Mouse (Mus musculus) hindbrain, embryonic 11.5 days (tissue): ENCODE results near the gene Rasgrp2. TPM values are rescaled to one million over a fixed set of nuclear protein-coding genes. Genes with fewer than 3 reads are reported as not detected.

Experiments used
- ATAC-seq: fragments of 200-750 bp; cut with Nextera tagmentation; 2 replicates; pipeline ENCODE4 v1.8.0; 2017; ENCODE audit warnings: mild to moderate bottlenecking, moderate TSS enrichment, moderate library complexity; ENCODE audit not compliant: low FRiP score
- DNase-seq: peaks from one replicate; pipeline ENCODE4 v3.0.0-alpha.2; 2015; ENCODE audit warnings: low spot score
- H3K27ac ChIP-seq: fragments of 300-500 bp; sonication (generic); 2 replicates; pipeline ENCODE4 v1.5.1; 2014; ENCODE audit warnings: mild to moderate bottlenecking, low read depth, low read length
- H3K27me3 ChIP-seq: fragments of 300-500 bp; sonication (generic); 2 replicates; pipeline ENCODE4 v1.6.1; 2014; ENCODE audit warnings: mild to moderate bottlenecking, low read length, moderate library complexity, mixed read lengths; ENCODE audit not compliant: control insufficient read depth, insufficient read depth
- H3K36me3 ChIP-seq: fragments of 300-500 bp; sonication (generic); 2 replicates; pipeline ENCODE4 v1.6.1; 2014; ENCODE audit warnings: mild to moderate bottlenecking, low read length, moderate library complexity, mixed read lengths; ENCODE audit not compliant: control insufficient read depth, insufficient read depth
- H3K4me1 ChIP-seq: fragments of 300-500 bp; sonication (generic); replicated peaks from 2 replicates; pipeline ENCODE4 v1.6.1; 2014; ENCODE audit warnings: low read length, mixed read lengths; ENCODE audit not compliant: control insufficient read depth, insufficient read depth
- H3K4me2 ChIP-seq: fragments of 300-500 bp; sonication (generic); replicated peaks from 2 replicates; pipeline ENCODE4 v1.6.1; 2014; ENCODE audit warnings: mild to moderate bottlenecking, low read depth, low read length
- H3K4me3 ChIP-seq: fragments of 300-500 bp; sonication (generic); 2 replicates; pipeline ENCODE4 v1.5.1; 2014; ENCODE audit warnings: low read depth, low read length
- H3K9ac ChIP-seq: fragments of 300-500 bp; sonication (generic); 2 replicates; pipeline ENCODE4 v1.6.1; 2014; ENCODE audit warnings: low read depth, low read length
- H3K9me3 ChIP-seq: fragments of 300-500 bp; sonication (generic); 2 replicates; pipeline ENCODE4 v1.6.1; 2016; ENCODE audit warnings: low read length; ENCODE audit not compliant: control insufficient read depth
- WGBS: fragments of 180-500 bp; shearing (Covaris S2); extraction: QIAGEN DNeasy Blood & Tissue Kit; methylation state at CpG from one replicate; pipeline ENCODE4 v1.1.7; 2014; 5-methylcytosine and 5-hydroxymethylcytosine counted together
- polyA plus RNA-seq: library from polyadenylated mRNA; unstranded; fragments of >200 nt; fragmentation: Nextera tagmentation; extraction: Ambion mirVana; gene quantifications from 2 replicates; pipeline ENCODE4 v1.2.1, GENCODE M21; 2014

Gene Rasgrp2
- polyA plus RNA-seq, 1 experiment from 2014 or later = 16.0 TPM

DNA sequence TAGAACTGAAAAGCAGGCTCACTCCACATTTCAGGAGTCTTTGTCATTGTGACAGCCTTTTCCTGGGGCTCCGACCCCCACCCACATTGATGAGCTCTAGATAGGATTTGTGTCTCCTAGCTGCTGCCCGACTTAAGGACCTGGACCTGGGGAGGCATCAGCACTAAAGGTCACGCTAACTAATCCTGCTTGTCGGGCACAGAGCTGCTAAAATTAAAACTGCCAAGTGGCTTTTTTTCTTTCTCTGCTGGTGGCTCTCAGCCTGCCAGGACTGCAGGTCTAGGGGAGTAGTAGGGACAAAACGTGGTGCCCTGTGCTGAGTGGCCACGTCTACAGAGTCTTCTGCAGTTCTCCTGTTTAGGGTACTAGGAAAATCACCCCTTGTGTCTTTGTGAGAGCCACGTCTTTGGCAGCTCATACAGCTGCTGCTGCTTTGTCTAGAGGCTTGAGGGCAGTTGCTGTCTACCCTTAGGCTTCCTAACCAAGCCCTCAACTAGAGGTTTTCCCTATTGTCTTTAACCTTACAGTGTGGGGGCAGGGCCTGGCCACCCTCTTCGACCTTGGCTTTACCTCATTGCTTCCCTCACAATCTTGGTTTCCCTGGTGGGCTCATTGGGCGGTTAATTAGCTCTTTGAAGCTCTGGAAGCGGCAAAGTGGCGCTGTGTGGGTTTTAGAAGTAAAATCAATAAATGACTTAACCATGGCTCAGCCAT lies 21.7 kb upstream of the Rasgrp2 start:
- H3K4me1 ChIP-seq = no peaks in the 10 kb centered on the region
- H3K27ac ChIP-seq = peak overlapping the region; percentile 58
- no peaks in the 10 kb centered on the region for H3K27me3 ChIP-seq
- H3K36me3 ChIP-seq = peaks cover 38% of the 10 kb centered on the region
- 54% methylated on average over 11 of the region's 11 CpGs for WGBS
- H3K9ac ChIP-seq = no peak overlapping the region
- ATAC-seq = no peak
- H3K4me2 ChIP-seq = no peak overlapping the region
- DNase-seq = peak; percentile 25
- no peak overlapping the region for H3K4me3 ChIP-seq
- H3K9me3 ChIP-seq = no peaks in the 10 kb centered on the region

DNA sequence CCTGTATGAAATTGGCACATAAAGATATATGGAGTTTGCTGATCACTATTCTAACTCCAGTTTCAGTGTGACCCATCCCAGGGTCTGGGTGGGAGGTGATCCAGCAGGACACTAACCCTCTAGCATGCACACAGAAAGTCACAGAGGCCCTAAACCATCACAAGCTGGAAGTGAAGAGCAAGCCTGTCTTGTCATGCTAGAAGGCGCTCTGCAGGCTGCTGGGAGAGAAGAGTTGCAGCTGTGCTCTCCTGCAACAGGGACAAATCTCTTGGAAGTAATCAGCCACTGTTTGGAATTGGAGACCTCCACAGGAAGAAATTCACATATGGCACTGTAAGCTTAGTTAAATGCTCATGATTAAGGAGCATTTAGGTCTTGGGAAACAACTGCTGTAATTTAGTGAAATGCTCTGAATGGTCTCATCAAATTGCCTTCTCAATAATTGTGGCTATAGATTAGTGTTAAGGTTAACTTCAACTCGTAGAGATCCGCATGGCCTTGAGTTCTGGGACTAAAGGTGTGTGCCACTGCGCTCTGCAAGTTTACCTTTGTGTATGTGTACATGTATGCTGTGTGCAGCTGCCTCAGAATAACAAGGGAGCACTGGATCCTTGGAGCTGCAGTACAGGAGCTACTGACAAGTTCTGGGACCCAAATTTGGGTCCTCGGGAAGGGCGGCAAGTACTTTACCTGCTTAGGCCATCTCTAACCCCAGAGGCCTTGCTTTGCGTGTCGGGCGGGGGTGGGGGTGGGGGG lies 18.6 kb upstream of the Rasgrp2 start:
- DNase-seq = no peak
- Histone ChIP-seq H3K4me1 (peaks cover 2% of the 10 kb centered on the region; the same call in 1 of the 2 replicates), H3K9ac (no peak overlapping the region), H3K27ac (no peak overlapping the region), H3K9me3 (no peaks in the 10 kb centered on the region), H3K27me3 (no peaks in the 10 kb centered on the region), H3K4me3 (no peak overlapping the region), H3K36me3 (peaks cover 16% of the 10 kb centered on the region), H3K4me2 (no peak overlapping the region)
- no peak for ATAC-seq
- WGBS = 96% methylated on average over 9 of the region's 9 CpGs

DNA sequence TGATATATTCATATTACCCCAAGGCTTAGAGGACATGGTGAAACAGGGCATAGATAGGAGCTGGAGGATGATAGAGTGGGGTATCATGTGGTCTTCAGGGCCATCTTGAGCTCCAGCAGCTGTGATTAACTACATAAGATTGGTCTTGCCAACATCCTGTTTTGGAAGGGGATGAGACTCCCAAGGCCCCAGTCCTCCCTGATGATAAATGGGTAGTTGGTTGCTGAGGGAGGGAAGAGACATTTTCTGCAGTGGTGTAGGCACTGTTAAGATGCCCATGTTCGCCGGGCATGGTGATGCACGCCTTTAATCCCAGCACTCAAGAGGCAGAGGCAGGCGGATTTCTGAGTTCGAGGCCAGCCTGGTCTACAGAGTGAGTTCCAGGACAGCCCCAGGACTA lies 17.9 kb upstream of the Rasgrp2 start:
- 93% methylated on average over 5 of the region's 5 CpGs for whole genome bisulfite sequencing
- Histone ChIP-seq H3K4me3 (no peak overlapping the region), H3K9ac (no peak overlapping the region), H3K4me1 (peaks cover 2% of the 10 kb centered on the region; the same call in 1 of the 2 replicates), H3K27me3 (no peaks in the 10 kb centered on the region), H3K36me3 (peaks cover 10% of the 10 kb centered on the region), H3K4me2 (no peak overlapping the region), H3K27ac (no peak overlapping the region), H3K9me3 (no peaks in the 10 kb centered on the region)
- DNase-seq (no peak), ATAC-seq (no peak)

DNA sequence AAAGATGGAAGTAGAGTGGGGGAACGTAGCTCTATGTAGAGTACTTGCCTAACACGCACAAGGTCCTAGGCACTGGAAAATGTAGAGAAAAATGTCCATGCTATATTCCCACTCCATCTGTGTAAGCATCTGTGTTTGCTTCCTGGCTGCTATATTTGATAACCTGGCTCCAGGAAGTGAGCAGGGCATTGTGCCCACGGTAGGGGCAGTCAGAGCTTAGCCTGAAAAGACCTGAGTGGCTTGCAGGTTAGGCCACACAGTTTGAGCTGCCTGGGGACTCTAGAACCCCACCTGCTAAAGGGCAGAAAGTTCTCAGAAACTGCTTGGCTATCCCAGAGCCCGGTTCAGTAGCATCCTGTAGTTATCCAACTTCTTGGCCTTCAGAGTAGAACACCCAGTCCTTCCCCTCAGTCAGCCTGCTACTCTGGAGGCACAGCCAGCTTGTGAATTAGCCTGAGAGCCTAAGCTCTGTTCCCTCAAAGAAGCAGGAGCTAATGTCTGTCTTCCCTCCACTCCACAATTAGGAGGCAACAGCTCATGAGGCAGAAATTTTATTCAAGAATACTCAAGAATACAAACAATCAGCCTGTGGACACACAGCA lies 16.7 kb upstream of the Rasgrp2 start:
- 83% methylated on average over 4 of the region's 4 CpGs for WGBS
- H3K36me3 ChIP-seq = peaks cover 2% of the 10 kb centered on the region
- no peaks in the 10 kb centered on the region for H3K9me3 ChIP-seq
- no peak overlapping the region for H3K27ac ChIP-seq
- DNase-seq (no peak), ATAC-seq (no peak)
- H3K4me3 ChIP-seq = no peak overlapping the region
- no peak overlapping the region for H3K4me2 ChIP-seq
- H3K27me3 ChIP-seq = no peaks in the 10 kb centered on the region
- H3K4me1 ChIP-seq = peaks cover 2% of the 10 kb centered on the region; the same call in 1 of the 2 replicates
- no peak overlapping the region for H3K9ac ChIP-seq

DNA sequence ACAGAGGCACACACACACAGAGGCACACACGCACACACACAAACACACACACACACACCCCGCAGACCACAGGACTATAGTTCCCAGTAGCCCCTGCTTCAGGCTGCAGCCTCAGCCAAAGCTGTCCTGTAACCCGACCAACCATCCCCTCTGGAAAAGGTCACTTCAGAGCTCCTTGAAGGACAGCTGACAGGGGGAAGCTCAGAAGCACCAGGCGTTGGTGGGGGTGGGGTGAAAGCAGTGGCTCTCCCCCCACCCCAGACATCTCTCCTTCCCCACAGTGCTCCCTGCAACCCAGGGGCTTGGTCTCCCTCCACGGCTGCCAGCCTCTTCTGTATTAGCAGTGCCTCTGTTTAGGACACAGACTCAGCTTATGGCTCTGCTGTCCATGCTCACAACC lies 15.7 kb upstream of the Rasgrp2 start:
- WGBS = 49% methylated on average over 5 of the region's 5 CpGs
- ATAC-seq = no peak

DNA sequence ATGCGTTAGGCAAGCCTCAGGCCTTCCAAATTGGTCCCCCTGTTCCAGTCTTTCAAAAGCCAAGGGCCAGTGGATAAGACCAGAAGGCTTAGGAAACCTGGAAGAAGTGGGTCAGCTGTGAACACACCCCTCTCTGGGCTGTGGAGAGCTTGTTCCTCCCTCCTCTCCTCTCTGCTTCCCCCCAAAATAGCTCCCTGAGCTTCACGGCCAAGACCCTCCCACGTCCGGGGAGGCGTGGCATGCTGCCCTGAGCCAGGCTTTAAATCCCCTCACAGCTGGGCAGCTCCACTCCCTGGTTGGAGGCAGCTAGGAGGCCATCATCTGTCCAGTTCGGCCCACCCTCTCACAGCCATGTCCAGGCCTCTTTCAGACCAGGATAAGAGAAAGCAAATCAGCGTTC lies 15.0 kb upstream of the Rasgrp2 start, which contains the start of gene Pygm:
TSS of gene Pygm (plus strand) at position 272 of the 400 bp plus-strand sequence.
- DNase-seq = no peak
- 18% methylated on average over 7 of the region's 7 CpGs for WGBS

More for the DNA sequence above, 15.7 kb upstream of the Rasgrp2 start:
- Histone ChIP-seq H3K9ac (no peak overlapping the region), H3K27me3 (no peaks in the 10 kb centered on the region), H3K4me2 (no peak overlapping the region), H3K36me3 (no peaks in the 10 kb centered on the region), H3K4me3 (no peak overlapping the region), H3K27ac (no peak overlapping the region), H3K4me1 (peaks cover 2% of the 10 kb centered on the region; the same call in 1 of the 2 replicates), H3K9me3 (no peaks in the 10 kb centered on the region)
- DNase-seq = no peak

GRCm38 (mm10) chr19:6384954-6385353 lies 14.2 kb upstream of the Rasgrp2 start:
- H3K27me3 ChIP-seq = no peaks in the 10 kb centered on the region
- ATAC-seq = no peak
- H3K9me3 ChIP-seq = no peaks in the 10 kb centered on the region
- H3K4me1 ChIP-seq = peaks cover 2% of the 10 kb centered on the region
- WGBS = 81% methylated on average over 11 of the region's 11 CpGs
- H3K4me3 ChIP-seq = no peak overlapping the region
- H3K4me2 ChIP-seq = no peak overlapping the region
- DNase-seq = no peak
- no peaks in the 10 kb centered on the region for H3K36me3 ChIP-seq
- H3K27ac ChIP-seq = no peak overlapping the region
- no peak overlapping the region for H3K9ac ChIP-seq

More for the DNA sequence above, 15.0 kb upstream of the Rasgrp2 start, which contains the start of gene Pygm:
- no peak within 1 kb of the TSS for H3K27ac ChIP-seq
- H3K4me2 ChIP-seq = no peak within 1 kb of the TSS
- no peaks in the 10 kb centered on the region for H3K27me3 ChIP-seq
- no peak within 1 kb of the TSS for H3K9ac ChIP-seq
- ATAC-seq = no peak
- H3K9me3 ChIP-seq = no peaks in the 10 kb centered on the region
- H3K4me3 ChIP-seq = no peak within 1 kb of the TSS
- H3K4me1 ChIP-seq = peaks cover 2% of the 10 kb centered on the region
- no peaks in the 10 kb centered on the region for H3K36me3 ChIP-seq

DNA sequence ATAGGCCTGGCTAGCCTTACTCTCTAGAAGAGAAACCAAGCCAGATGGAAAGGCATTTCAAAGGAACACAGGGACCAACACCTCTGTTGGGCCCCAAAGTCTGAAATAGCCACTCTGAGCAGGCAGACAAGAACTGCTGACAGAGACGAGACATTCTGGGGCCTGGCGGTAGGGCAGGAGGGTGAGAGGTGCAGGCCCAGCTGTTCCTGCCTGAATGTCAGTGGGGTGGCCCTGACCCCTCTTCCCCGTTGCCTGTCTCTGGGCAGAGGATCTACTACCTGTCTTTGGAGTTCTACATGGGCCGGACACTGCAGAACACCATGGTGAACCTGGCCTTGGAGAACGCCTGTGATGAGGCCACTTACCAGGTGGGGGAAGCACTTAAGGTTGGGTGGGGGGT lies 13.7 kb upstream of the Rasgrp2 start:
- Histone ChIP-seq H3K4me3 (no peak overlapping the region), H3K27me3 (no peaks in the 10 kb centered on the region), H3K9me3 (no peaks in the 10 kb centered on the region), H3K9ac (no peak overlapping the region), H3K4me1 (peaks cover 2% of the 10 kb centered on the region), H3K4me2 (no peak overlapping the region), H3K36me3 (no peaks in the 10 kb centered on the region), H3K27ac (no peak overlapping the region)
- no peak for DNase-seq
- ATAC-seq = no peak
- WGBS = 77% methylated on average over 5 of the region's 5 CpGs
